Mouse (Mus musculus): ENCODE measurements around the gene Gtpbp1.

Gtpbp1 gene

DNA sequence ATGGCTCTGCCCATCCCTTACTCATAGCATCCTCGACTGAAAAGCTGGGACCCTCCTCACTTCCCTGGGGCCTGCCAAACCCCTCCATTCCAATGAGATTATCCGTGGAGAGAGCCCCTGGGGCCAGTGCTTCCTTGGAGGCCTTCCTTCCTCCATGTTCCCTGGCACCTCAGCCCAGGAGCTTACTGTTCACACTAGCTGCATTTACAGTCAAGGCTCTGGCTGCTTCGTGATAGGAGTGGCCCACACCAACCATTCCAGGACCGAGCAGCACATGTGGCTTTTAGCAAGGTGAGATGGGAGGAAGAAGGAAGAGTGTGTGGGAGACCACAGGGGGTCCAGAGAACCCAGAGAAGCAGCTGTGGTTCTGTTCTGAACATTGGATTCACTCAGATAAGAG, 63.2 kb downstream of the Gtpbp1 start:
- DNase-seq (ENCODE audit: low spot score) = no peak

DNA sequence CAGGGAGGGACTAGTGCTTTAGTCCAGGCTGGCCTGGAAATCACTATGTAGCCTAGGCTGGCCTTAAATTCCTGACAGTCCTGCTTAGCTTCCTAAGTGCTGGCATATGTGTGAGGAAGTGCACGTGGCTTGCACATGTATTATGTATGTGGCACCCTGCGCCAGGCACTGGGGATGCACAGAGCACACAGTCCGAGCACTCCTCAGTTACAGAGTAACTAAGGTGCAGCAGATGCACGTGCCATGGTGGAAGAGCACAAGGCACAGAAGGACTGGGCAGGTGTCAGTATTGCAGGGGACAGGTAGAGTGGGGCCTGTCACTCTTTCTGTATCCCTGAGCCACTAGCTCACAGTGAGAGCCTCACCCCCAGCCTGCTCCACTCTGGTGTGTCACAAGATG, 64.5 kb downstream of the Gtpbp1 start:
- no peak for DNase-seq (ENCODE audit: low spot score)

DNA sequence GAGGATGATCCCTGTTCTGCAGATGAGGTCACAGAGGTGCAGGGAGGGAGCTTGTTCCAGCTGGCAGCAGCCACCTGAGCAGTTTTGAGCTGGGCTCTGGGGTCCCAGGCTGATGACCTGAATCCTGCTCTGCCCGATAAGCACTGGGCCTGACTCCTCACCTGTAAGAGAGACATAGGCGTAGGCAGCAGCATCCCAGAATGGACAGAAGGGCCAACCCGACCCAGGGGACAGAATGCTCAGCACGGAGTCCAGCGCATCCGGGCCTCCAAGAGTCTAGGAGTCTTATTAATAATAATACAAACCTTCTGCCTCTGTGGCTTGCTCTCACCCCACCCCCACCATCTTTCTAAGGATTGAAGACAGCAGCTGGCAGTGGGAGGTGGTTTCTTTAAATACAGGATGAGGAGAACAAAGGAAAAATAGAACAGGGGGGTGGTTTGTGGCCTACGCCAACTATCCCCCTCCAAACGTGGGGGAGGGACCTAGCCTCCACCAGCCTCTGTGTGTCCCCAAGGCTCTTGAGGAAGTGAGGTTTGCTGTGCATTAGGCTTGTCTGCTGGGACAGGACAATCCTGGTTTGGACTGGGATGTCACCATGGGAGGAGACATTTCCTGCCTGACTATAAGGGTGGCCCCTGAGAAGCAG, 65.5 kb downstream of the Gtpbp1 start:
- DNase-seq (ENCODE audit: low spot score) = no peak

DNA sequence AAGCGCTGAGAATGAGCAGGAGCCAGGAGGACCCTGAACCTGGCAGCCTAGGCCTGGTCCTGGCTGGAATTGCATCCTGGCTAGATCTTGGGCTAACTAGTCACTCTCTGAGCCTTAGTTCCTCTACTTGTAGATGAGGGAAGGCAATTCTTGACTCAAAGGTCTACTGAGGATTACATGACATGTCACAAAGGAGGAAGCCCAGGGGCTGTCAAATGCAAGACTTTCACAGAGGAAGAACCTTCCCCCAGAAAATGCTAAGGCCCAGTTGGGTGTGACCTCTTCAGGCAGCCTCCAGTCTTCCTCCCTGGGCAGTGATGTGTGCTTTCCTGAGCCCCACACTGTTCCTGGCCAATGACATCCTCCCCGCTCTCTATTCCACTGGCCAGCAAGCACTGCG, 66.5 kb downstream of the Gtpbp1 start:
- DNase-seq (ENCODE audit: low spot score) = no peak

DNA sequence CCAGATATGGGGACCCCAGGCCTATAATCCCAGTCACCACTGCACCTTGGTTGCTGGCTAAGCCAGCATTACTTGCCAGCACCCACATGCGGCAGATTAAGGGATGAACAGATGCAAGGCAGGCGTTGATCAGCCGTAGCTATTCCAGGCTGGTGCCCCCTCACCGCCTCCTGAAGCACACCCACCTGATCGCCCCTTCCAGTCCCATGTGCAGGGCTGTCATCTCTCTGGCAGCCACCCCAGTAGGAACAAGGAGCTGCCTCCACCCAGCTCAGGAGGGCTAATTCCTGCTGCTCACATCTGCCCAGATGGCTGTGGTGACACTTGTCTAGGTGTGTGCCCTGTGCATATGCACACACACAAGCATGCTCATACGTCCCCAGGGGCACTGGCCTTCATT, 70.3 kb downstream of the Gtpbp1 start:
- no peak for DNase-seq (ENCODE audit: low spot score)

DNA sequence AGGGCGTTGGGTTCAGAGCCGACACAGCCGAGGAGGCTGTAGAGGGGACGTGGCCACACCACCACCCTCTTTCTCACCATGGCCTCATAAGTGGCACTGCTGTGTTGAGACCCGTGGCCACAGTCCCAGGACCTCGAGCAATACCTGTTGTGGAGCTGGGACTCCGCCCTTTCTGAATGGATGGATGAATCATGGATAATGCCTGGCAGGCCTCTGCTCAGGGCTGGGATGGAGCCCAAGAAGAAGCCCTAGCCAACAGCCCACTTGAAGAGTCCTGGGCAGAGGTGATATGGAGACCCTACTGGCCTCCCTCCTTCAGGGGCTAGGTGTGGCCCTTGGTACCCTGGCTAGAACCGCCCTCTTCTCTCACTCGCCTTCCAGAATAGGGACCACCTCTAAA, 72.4 kb downstream of the Gtpbp1 start:
- no peak for DNase-seq (ENCODE audit: low spot score)

DNA sequence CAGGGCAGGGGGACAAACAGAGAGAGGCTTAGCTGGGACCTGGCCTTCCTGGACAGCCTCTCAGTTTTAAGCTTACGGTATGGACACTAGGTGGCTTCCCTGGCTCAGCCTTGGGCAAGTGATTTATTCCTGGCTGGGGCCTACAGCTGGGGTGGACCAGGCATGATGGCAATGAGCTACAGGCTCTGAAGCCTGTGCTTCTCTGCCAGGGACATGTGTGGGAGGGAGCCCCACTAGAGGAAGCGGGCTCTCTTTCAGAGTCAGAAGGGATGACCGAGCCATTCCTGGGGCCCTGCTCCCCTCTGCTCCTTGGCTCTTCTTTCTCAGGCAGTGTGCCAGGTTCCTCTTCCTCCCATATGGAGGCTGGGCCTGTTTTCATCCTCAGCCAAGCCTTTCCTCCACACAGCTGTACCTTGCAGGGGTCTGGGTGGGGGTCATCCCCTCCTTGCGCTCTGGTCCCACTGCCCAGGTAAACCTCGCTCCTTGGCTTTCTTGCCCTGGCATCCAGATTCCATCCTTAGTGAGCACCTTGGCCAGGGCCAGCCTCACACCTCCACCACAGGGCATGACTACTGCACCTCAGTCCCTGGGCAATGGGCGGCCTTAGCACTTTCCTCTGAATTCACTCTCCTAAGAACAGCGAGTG, 73.1 kb downstream of the Gtpbp1 start:
- no peak for DNase-seq (ENCODE audit: low spot score)

DNA sequence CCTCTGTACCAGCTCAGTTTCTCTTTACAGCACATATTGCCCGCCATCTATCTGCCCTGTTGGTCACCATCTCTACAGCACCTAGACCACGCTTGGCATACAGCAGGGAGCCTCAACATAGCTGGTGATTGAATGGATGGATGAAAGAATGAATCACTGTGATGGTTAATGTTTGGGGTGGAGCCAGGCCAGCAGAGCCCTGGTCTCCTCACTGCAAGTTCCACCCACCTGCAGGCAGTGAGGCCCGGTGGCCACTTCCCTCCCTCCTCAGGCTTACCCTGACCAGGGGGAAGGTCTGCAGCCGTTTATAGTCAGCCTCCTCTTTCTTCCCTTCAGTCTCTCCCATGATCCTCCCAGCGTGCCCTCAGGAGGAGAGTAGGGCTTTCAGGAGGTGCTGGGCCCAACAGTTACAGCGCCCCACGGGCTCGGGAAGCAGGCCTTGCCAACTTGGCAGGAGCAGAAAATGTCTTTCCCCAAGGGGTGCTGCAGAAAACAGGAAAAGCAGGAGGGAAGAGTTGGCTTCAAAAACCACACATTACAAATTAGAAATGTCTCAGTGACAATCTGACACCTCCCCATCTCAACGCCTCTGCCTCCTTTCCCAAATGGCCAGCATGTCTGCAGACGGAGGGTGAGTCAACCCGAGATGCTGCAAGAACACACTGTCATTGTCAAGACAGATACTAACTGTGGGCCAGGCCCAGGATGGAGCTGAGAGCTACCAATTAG, 74.1 kb downstream of the Gtpbp1 start:
- DNase-seq (ENCODE audit: low spot score) = no peak

DNA sequence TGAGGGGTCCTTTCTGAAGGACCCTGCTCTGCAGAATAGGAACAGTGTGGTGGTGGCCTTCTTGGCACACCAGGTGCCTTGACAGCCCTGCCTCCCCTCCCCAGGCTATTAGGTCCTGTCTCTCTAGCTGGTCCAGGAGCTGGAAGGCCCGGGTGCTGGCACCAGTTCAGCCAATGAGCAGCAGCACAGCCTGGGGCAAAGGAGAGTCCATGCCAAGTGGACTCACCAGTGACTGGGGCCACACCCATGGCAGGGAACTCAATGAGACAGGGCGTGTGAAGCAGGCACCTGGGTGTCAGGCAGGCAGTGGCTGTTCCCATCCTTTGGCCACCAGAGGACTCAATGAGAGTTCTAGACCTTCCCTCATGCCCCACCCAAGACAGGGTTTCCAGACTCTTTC, 74.7 kb downstream of the Gtpbp1 start:
- DNase-seq (ENCODE audit: low spot score) = no peak

DNA sequence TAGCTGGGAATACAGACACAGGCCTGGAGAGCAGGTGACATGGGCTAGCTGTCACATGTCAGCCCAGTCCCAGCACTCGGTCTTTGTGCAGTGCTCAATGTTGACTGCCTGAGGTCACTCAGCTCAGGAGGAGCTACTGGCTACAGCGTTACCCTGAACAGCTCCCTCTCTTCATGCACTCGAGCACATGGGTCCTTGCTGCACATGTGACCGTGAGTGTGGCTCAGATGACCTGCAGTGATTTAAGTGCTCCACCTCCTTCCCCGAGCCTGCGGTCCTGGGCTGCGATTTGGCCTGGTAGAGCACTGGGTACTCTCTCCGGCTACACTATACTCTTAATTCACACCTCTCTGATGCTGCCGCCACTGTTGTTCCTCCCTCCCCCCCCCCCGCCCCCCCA, 75.5 kb downstream of the Gtpbp1 start:
- DNase-seq (ENCODE audit: low spot score) = no peak

DNA sequence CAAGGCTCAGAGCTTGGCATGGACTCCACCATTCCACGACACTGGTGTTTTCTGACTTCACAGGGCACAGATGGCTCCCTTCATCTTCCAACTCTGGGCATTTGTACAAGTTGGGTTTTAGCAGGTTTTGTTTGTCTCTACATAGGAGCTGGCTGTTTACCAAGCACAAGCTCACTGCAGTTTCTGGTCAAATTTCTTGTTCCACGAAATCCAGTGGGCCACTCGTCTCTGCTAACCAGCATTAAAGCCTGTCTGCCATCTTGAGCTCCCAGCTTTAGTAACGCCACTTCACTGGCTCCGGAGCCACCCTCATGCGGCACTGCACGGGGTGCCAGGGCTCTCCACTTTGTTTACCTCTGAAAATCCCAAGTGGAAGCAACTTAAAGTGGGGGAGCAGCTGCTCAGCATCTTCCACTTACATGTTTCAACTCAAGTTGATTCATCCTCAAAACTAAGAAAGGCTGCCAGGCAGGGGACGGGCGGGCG, 76.0 kb downstream of the Gtpbp1 start:
- no peak for DNase-seq (ENCODE audit: low spot score)

DNA sequence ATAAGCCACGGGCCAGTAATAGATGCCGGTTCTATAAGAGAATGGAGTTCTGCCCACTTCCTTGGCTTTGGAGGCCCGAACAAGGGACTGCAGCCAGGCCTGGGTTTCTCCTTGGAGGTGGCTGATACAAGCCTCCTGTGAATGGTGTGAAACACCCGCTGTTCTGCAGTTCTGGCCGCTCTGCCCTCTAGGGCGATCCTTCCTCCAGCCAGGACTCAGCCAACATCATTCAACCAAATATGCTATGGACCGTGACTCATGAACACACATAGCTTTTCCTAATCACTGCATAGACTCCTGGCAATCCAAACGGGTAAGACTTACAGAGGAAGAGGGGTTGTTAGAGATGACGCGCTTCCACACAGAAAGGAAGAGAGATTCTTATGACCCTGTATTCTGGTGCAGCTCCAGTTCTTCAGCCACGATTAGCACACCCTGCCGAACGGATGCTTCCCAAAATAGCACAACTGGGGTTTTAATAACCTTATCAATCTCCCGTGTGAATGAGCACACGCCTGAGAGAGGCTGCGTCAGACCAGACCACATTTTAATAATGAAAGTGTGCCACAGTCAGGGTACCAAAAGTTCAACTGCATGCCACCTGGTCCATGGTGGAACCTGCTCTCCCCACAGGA, 76.8 kb downstream of the Gtpbp1 start:
- DNase-seq (ENCODE audit: low spot score) = no peak

DNA sequence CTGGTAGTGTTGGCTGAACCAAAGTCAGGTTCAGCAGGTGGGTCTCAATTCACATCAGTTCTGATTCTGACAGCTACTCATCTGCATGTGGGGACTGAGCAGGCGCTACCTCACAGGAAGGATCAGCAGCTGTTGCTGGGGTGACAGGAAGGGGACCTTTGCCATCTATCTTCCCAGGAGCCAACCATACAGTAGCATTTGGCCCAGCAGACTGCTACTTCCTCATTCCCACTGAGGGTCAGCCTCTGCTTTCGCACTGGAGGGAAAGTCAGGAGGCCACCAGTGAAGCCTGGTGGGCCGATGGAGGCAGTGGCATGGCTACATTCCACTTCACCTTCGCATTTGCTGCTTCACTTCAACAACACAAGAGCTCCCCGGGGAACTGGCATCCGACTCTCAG, 77.7 kb downstream of the Gtpbp1 start:
- DNase-seq (ENCODE audit: low spot score) = no peak

DNA sequence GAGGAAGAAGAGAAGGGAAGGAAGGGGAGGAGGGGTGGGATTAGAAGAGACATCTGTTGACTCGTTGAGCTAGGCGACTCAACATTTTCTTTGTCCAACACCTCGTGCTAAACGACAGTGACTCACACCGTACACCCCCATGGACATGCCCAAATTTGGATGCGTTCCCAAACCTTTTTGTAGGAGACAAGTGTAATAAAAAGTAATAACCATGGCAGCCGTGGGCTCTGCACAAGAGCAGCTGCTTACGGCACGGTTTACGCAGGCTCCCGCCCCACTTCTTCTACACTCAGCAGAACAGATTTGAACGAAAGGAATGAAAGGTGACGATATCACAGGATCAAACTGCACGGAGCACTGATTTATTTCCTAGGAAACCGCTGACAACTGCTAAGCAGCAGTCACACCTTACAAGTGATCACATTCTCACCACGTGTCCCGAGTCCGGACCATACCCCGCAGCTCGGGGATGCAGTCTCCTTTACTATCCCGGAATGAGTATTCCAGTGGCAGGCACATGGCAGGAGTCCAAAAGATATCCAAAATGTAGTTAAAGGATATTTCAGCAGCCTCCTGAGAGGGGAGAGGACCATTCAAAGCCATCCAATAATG, 80.1 kb downstream of the Gtpbp1 start:
- DNase-seq (ENCODE audit: low spot score) = no peak

Measured in c-Kit-positive CD71-positive TER-119-positive erythroid progenitor cells, embryonic 14.5 days (primary cell).